Mouse (Mus musculus): Measurements from ENCODE around the gene Ugt2b38. TPM values are rescaled to one million over a fixed set of nuclear protein-coding genes. Genes with fewer than 3 reads are reported as not detected.

Gene Ugt2b38
- polyA plus RNA-seq (2012; rRNA removed) = not detected in 2 replicates

GRCm38 (mm10) chr5:87424041-87424440 is at the start of gene Ugt2b38:
Gene Ugt2b38 (minus strand): TSS chr5:87424203.

Other genes with a start within 250 kb of the Ugt2b38 start
- gene Ugt2b37, start 169.4 kb downstream of the Ugt2b38 start, polyA plus RNA-seq (2012; rRNA removed) = not detected in 2 replicates
- not detected in 2 replicates for gene Ugt2a3, start 87.0 kb downstream of the Ugt2b38 start, polyA plus RNA-seq (2012; rRNA removed)
- gene Ugt2a2, start 58.1 kb upstream of the Ugt2b38 start, polyA plus RNA-seq (2012; rRNA removed) = not detected in 2 replicates
- gene Gm43638, start 62.6 kb upstream of the Ugt2b38 start, polyA plus RNA-seq (2012; rRNA removed) = not detected in 2 replicates
- not detected in 2 replicates for gene Ugt2a1, start 66.7 kb upstream of the Ugt2b38 start, polyA plus RNA-seq (2012; rRNA removed)
- gene Sult1b1, start 114.0 kb upstream of the Ugt2b38 start, polyA plus RNA-seq (2012; rRNA removed) = not detected in 2 replicates
- gene Sult1d1, start 144.8 kb upstream of the Ugt2b38 start, polyA plus RNA-seq (2012; rRNA removed) = 0.07 TPM in 1 of 2 replicates, not detected in the other
- not detected in 2 replicates for gene Sult1e1, start 167.4 kb upstream of the Ugt2b38 start, polyA plus RNA-seq (2012; rRNA removed)
- gene Csn1s1, start 242.0 kb upstream of the Ugt2b38 start, polyA plus RNA-seq (2012; rRNA removed) = not detected in 2 replicates